Mouse (Mus musculus): ENCODE results near the gene Cmpk2.

DNA sequence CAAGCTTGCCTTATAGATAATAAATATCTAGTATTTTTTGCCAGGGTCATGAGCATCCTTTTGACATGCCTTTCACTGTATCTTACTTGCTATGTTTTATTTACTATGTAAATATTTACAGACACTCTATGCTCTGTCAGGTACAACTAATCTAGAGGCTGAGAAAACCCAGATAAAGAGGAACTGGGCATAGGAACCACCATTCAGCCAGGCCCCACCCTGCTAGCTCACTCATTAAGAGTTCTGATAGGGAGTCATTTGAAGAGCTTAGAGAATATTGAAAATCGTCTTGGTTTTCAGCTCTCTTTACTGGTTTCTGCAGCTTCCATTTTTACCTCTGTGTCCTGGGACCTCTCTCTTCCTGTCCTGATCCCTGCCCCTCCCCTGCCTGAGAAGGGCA is 17.9 kb upstream of the Cmpk2 start:
- TF ChIP-seq CTCF (IDR thresholded peaks at IDR 0.05; ENCODE audit: extremely low read depth, insufficient read length, insufficient replicate concordance, low read depth, low read length), result no peak
- no peak for TF ChIP-seq POLR2A (IDR thresholded peaks at IDR 0.05; ENCODE audit: low read depth, low read length)

Data from small intestine, adult 2 months (tissue).